Mouse (Mus musculus) neural tube, embryonic 15.5 days (tissue): ENCODE results near the gene Ppp1r3g. TPM values are rescaled to one million over a fixed set of nuclear protein-coding genes. Genes with fewer than 3 reads are reported as not detected.

Source experiments
- ATAC-seq: fragments of 200-750 bp; cut with Nextera tagmentation; 2 replicates; pipeline ENCODE4 v1.8.0; 2017; ENCODE audit warnings: mild to moderate bottlenecking, moderate TSS enrichment, moderate library complexity; ENCODE audit not compliant: low FRiP score
- H3K27ac ChIP-seq: fragments of 300-500 bp; sonication (generic); replicated peaks from 2 replicates; pipeline ENCODE4 v1.5.1; 2015; ENCODE audit warnings: mild to moderate bottlenecking, inconsistent platforms
- H3K27me3 ChIP-seq: fragments of 300-500 bp; sonication (generic); replicated peaks from 2 replicates; pipeline ENCODE4 v1.6.1; 2015; ENCODE audit warnings: inconsistent platforms
- H3K36me3 ChIP-seq: fragments of 300-500 bp; sonication (generic); 2 replicates; pipeline ENCODE4 v1.6.1; 2015; ENCODE audit warnings: inconsistent platforms
- H3K4me1 ChIP-seq: fragments of 300-500 bp; sonication (generic); 2 replicates; pipeline ENCODE4 v1.6.1; 2015; ENCODE audit warnings: inconsistent platforms
- H3K4me2 ChIP-seq: fragments of 300-500 bp; sonication (generic); 2 replicates; pipeline ENCODE4 v1.6.1; 2015; ENCODE audit warnings: inconsistent platforms, mild to moderate bottlenecking, moderate library complexity
- H3K4me3 ChIP-seq: fragments of 300-500 bp; sonication (generic); replicated peaks from 2 replicates; pipeline ENCODE4 v1.5.1; 2015; ENCODE audit warnings: mild to moderate bottlenecking, inconsistent platforms
- H3K9ac ChIP-seq: fragments of 300-500 bp; sonication (generic); replicated peaks from 2 replicates; pipeline ENCODE4 v1.6.1; 2015; ENCODE audit warnings: mild to moderate bottlenecking, inconsistent platforms
- H3K9me3 ChIP-seq: fragments of 300-500 bp; sonication (generic); replicated peaks from 2 replicates; pipeline ENCODE4 v1.6.1; 2016; ENCODE audit warnings: inconsistent platforms
- WGBS: fragments of 180-500 bp; shearing (Covaris S2); methylation state at CpG from one replicate; pipeline ENCODE4 v1.1.7; 2015; ENCODE audit warnings: mixed read lengths; 5-methylcytosine and 5-hydroxymethylcytosine counted together
- polyA plus RNA-seq: library from polyadenylated mRNA; unstranded; fragments of >200 nt; fragmentation: Nextera tagmentation; extraction: Ambion mirVana; gene quantifications from 2 replicates; pipeline ENCODE4 v1.2.1, GENCODE M21; 2015

The Ppp1r3g gene
- 0.32 and 0.46 TPM in 2 replicates for polyA plus RNA-seq

DNA sequence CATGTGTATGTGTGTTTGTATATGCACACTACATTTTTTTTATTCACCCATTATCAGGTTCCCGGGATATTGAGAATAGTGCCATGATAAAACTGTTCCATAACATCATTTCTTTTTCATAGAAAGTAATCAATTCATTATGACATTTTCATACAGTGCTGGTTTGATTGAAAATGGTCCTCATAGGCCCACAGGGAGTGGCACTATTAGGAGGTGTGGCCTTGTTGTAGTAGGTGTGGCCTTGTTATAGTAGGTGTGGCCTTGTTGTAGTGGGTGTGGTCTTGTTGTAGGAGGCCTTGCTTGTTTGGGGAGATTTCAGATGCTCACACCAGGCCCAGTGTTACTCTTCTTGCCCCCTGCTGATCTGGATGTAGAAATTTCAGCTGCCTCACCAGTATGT lies at the start of gene Ppp1r3g:
TSS of gene Ppp1r3g (plus strand) at position 301 of the 400 bp plus-strand sequence.
- no peak for ATAC-seq
- no peak within 1 kb of the TSS for H3K4me3 ChIP-seq
- no peaks in the 10 kb centered on the region for H3K9me3 ChIP-seq
- no peak within 1 kb of the TSS for H3K27ac ChIP-seq
- WGBS = 97% methylated on average over 1 of the region's 1 CpGs
- no peaks in the 10 kb centered on the region for H3K4me1 ChIP-seq
- no peaks in the 10 kb centered on the region for H3K36me3 ChIP-seq
- no peak within 1 kb of the TSS for H3K9ac ChIP-seq
- no peaks in the 10 kb centered on the region for H3K27me3 ChIP-seq
- no peak within 1 kb of the TSS for H3K4me2 ChIP-seq

GRCm38 (mm10) chr13:35911476-35911875 lies 47.2 kb upstream of the Ppp1r3g start:
- Histone ChIP-seq H3K4me3 (no peak overlapping the region), H3K9ac (no peak overlapping the region), H3K27me3 (no peaks in the 10 kb centered on the region), H3K27ac (no peak overlapping the region), H3K4me2 (no peak overlapping the region), H3K36me3 (no peaks in the 10 kb centered on the region), H3K4me1 (no peaks in the 10 kb centered on the region; the same call in 1 of the 2 replicates), H3K9me3 (no peaks in the 10 kb centered on the region)
- WGBS = 88% methylated on average over 1 of the region's 1 CpGs
- no peak for ATAC-seq

GRCm38 (mm10) chr13:35937991-35938390 lies 20.6 kb upstream of the Ppp1r3g start:
- Histone ChIP-seq H3K9ac (no peak overlapping the region), H3K4me1 (no peaks in the 10 kb centered on the region), H3K27me3 (no peaks in the 10 kb centered on the region), H3K4me3 (no peak overlapping the region), H3K9me3 (no peaks in the 10 kb centered on the region), H3K4me2 (no peak overlapping the region), H3K36me3 (no peaks in the 10 kb centered on the region), H3K27ac (no peak overlapping the region)
- 78% methylated on average over 2 of the region's 2 CpGs for WGBS
- no peak for ATAC-seq

- no peak overlapping the region for H3K4me3 ChIP-seq
- H3K36me3 ChIP-seq = no peaks in the 10 kb centered on the region
- 72% methylated on average over 18 of the region's 18 CpGs for WGBS
- no peak overlapping the region for H3K27ac ChIP-seq
- H3K4me2 ChIP-seq = no peak overlapping the region
- no peaks in the 10 kb centered on the region for H3K27me3 ChIP-seq
- H3K9me3 ChIP-seq = no peaks in the 10 kb centered on the region
- H3K9ac ChIP-seq = no peak overlapping the region
- no peak for ATAC-seq
- no peaks in the 10 kb centered on the region for H3K4me1 ChIP-seq
These were observed 18.6 kb upstream of the Ppp1r3g start for GRCm38 (mm10) chr13:35939871-35940665.

GRCm38 (mm10) chr13:35940934-35941333 lies 17.7 kb upstream of the Ppp1r3g start:
- H3K36me3 ChIP-seq = no peaks in the 10 kb centered on the region
- 91% methylated on average over 5 of the region's 5 CpGs for whole genome bisulfite sequencing
- no peak for ATAC-seq
- no peak overlapping the region for H3K9ac ChIP-seq
- H3K27ac ChIP-seq = no peak overlapping the region
- no peak overlapping the region for H3K4me3 ChIP-seq
- no peaks in the 10 kb centered on the region for H3K9me3 ChIP-seq
- no peak overlapping the region for H3K4me2 ChIP-seq
- H3K27me3 ChIP-seq = no peaks in the 10 kb centered on the region
- H3K4me1 ChIP-seq = no peaks in the 10 kb centered on the region

DNA sequence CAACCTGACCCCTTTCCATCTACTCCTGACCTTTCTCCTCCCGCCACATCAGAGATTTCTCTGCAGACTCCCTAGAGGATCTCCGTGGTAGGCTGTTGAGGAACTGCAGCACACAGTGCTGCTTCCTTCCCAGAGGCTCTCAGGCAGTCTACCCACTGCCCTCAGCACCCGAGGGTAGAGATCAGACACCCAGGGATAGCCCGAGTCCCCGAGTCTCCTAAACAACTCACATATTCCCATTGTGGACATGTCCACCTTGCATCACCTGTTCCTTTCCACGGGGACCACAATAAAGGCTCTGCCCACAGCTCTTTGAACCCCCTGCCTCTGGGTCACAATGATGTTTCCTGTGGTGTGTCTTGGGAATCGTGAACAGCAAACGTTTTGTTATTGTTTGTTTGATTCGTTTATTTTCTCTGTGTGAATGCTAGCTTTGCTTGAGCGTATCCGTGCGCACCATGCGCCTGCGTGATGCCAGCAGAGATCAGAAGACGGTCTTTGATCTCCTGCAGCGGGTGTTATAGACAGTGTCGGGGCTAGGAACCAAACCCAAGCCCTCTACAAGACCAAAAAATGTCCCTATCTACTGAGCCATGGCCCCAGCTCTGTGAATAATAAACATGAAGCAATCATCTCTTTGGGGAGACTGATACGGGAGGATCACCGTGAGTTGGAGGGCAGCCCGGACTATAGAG lies 11.8 kb upstream of the Ppp1r3g start:
- peak; percentile 51; the same call in 1 of the 2 replicates for ATAC-seq
- 69% methylated on average over 20 of the region's 20 CpGs for WGBS

DNA sequence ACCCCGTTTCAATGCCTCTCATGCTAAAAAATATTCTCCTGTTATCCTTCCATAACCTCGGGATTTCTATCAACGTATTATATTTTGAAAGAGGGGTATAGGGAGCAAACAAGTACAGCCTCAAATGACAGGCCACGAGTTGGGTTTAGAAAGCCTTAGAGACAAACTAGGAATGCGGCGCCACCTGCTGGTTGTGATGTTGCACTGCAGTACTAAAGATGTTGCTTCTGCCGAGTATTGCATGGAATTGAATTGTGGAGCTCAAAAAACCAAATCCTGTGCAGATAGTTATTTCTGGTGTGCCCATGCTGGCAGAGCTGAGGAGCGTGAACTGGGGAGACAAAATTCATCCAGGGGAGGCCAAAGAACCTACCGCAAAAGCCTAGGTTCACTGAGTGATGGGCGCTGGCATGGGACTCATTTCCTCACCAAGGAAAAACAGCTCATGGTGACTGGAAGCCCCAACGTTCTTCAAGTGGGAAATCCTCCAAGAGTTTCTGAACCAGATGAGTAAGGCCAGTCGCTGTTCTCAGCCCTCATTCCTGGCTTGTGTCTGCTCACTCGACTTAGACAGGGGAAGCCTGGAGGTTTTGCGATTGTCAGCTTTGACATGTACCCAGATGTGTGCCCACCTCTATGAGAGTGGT lies 11.2 kb upstream of the Ppp1r3g start:
- no peaks in the 10 kb centered on the region for H3K4me1 ChIP-seq
- no peaks in the 10 kb centered on the region for H3K36me3 ChIP-seq
- WGBS = 22% methylated on average over 14 of the region's 14 CpGs
- H3K27ac ChIP-seq = no peak overlapping the region
- peak; percentile 74 for ATAC-seq
- H3K27me3 ChIP-seq = 0 out of 2 replicates have a peak, but pooled peaks cover 3% of the 10 kb centered on the region
- no peak overlapping the region for H3K4me3 ChIP-seq
- H3K9ac ChIP-seq = no peak overlapping the region
- H3K9me3 ChIP-seq = no peaks in the 10 kb centered on the region
- H3K4me2 ChIP-seq = no peak overlapping the region

More for the DNA sequence above, 11.8 kb upstream of the Ppp1r3g start:
- no peak overlapping the region for H3K4me2 ChIP-seq
- H3K4me1 ChIP-seq = no peaks in the 10 kb centered on the region
- no peaks in the 10 kb centered on the region for H3K9me3 ChIP-seq
- H3K27me3 ChIP-seq = 0 out of 2 replicates have a peak, but pooled peaks cover 3% of the 10 kb centered on the region
- no peak overlapping the region for H3K9ac ChIP-seq
- H3K4me3 ChIP-seq = no peak overlapping the region
- H3K36me3 ChIP-seq = no peaks in the 10 kb centered on the region
- no peak overlapping the region for H3K27ac ChIP-seq

GRCm38 (mm10) chr13:35949814-35950455 lies 8.7 kb upstream of the Ppp1r3g start:
- WGBS = 84% methylated on average over 17 of the region's 17 CpGs
- Histone ChIP-seq H3K36me3 (no peaks in the 10 kb centered on the region), H3K27me3 (0 out of 2 replicates have a peak, but pooled peaks cover 3% of the 10 kb centered on the region), H3K27ac (no peak overlapping the region), H3K9me3 (no peaks in the 10 kb centered on the region), H3K4me3 (no peak overlapping the region), H3K4me2 (no peak overlapping the region), H3K9ac (no peak overlapping the region), H3K4me1 (no peaks in the 10 kb centered on the region)
- no peak for ATAC-seq

DNA sequence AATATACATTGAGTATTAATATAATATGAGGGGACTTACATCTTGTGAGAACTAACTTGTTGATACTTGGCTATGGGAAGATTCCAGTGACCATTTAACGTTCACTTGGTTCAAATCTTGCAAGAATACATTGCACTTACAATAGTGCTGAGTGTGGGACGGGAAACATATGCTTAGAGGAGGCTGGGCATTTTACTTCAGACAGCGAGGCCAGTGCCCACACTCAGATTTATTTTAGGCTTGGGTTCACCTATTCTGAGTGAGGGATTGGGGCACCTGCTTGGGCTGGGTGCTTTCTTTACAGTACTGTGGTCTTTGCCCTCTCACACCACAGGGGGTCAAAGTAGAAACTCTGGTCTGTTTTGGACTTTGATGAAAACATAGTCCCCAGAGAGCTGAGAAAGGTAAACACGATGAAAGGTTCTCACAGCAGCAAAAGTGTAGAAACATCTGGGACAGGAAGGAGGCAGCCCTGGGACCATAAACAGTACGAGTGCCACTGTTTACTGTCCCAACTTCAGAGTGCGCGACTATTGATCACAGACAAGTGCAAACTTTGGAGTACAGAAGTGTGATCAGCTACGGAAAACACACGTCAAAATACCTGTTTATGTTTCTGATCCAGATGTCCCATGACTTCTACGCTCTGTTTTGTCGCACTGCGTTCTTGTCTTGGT lies 890 bp downstream of the Ppp1r3g start:
- Histone ChIP-seq H3K4me2 (no peak overlapping the region), H3K9me3 (no peaks in the 10 kb centered on the region), H3K4me3 (no peak overlapping the region), H3K27ac (no peak overlapping the region), H3K36me3 (no peaks in the 10 kb centered on the region), H3K9ac (no peak overlapping the region), H3K4me1 (no peaks in the 10 kb centered on the region), H3K27me3 (no peaks in the 10 kb centered on the region)
- 82% methylated on average over 12 of the region's 12 CpGs for WGBS
- no peak for ATAC-seq

GRCm38 (mm10) chr13:35963583-35963982 lies 4.9 kb downstream of the Ppp1r3g start:
- H3K4me2 ChIP-seq = no peak overlapping the region
- H3K4me1 ChIP-seq = peaks cover 11% of the 10 kb centered on the region
- peaks cover 19% of the 10 kb centered on the region for H3K27me3 ChIP-seq
- H3K9me3 ChIP-seq = no peaks in the 10 kb centered on the region
- no peak overlapping the region for H3K9ac ChIP-seq
- H3K4me3 ChIP-seq = no peak overlapping the region
- H3K36me3 ChIP-seq = no peaks in the 10 kb centered on the region
- WGBS = 86% methylated on average over 4 of the region's 4 CpGs
- H3K27ac ChIP-seq = no peak overlapping the region
- no peak for ATAC-seq

DNA sequence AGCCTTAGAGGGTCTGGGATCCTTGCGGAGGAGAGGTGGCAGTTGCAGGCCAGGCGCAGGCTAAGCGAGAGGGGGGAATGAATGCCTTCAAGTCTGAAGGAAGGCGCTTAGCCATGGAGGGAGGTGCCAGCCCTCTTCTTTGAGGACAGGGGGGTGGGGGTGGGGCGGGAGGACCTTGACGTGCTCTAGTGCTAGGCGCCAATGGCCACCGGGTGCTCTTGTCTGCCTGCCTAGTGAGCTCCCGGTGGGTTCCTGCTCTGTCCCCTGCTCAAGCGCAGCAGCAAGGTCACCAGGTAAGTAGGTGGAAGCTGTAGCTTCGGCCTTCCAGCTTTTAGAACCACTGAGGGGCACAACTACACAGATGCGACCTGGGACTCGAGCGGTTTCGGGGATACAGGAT lies 9.1 kb downstream of the Ppp1r3g start:
- Histone ChIP-seq H3K27me3 (peaks cover 36% of the 10 kb centered on the region), H3K9me3 (no peaks in the 10 kb centered on the region), H3K4me2 (peak overlapping the region; percentile 100), H3K4me3 (peak overlapping the region; percentile 63), H3K4me1 (peaks cover 21% of the 10 kb centered on the region), H3K36me3 (no peaks in the 10 kb centered on the region), H3K27ac (no peak overlapping the region), H3K9ac (no peak overlapping the region)
- peak; percentile 37; the same call in 1 of the 2 replicates for ATAC-seq
- WGBS = 4% methylated on average over 15 of the region's 15 CpGs
